28 mouse cellular contexts compared by ENCODE assay signal in genomic region chr17:11736531-11736930, GRCm38 (mm10).
"Had no signal": no experiment of that assay in that cellular context is flagged by ENCODE, and none has a peak within 500 bp of the region (broad histone marks: within the 10 kb centered on the region; RNA-seq: fewer than 3 reads in every experiment).

No protein-coding gene starts in this region.

- ATAC-seq: hindbrain, embryonic 16.5 days; inflammation-experienced regulatory T-cells, adult 6 months; intestine, embryonic 15.5 days; intestine, postnatal 0 days; liver, embryonic 12.5 days had no signal

- H3K36me3 ChIP-seq: heart, embryonic 13.5 days; heart, embryonic 15.5 days; hindbrain, embryonic 10.5 days; hindbrain, embryonic 12.5 days; intestine, embryonic 15.5 days; limb, embryonic 13.5 days; limb, embryonic 15.5 days; liver, embryonic 12.5 days had no signal

- H3K27ac ChIP-seq: gastrocnemius, adult 2 months; heart, adult 2 months; heart, embryonic 13.5 days; heart, embryonic 15.5 days; hindbrain, embryonic 10.5 days; hindbrain, embryonic 12.5 days; hindbrain, embryonic 14.5 days; intestine, embryonic 15.5 days; layer of hippocampus, adult 2 months; limb, embryonic 13.5 days; limb, embryonic 15.5 days; liver, embryonic 12.5 days had no signal

- H3K4me1 ChIP-seq: heart, embryonic 15.5 days; hindbrain, embryonic 10.5 days; intestine, embryonic 15.5 days; limb, embryonic 13.5 days; limb, embryonic 15.5 days had no signal

- H3K4me3 ChIP-seq: gastrocnemius, adult 2 months; heart, adult 2 months; heart, embryonic 13.5 days; heart, embryonic 15.5 days; hindbrain, embryonic 10.5 days; hindbrain, embryonic 12.5 days; intestine, embryonic 15.5 days; layer of hippocampus, adult 2 months; limb, embryonic 13.5 days; limb, embryonic 15.5 days; liver, embryonic 12.5 days had no signal

- H3K9me3 ChIP-seq: heart, embryonic 13.5 days; heart, embryonic 15.5 days; hindbrain, embryonic 10.5 days; hindbrain, embryonic 12.5 days; intestine, embryonic 15.5 days; limb, embryonic 13.5 days; limb, embryonic 15.5 days; liver, embryonic 12.5 days had no signal

- H3K27me3 ChIP-seq: heart, embryonic 13.5 days; heart, embryonic 15.5 days; hindbrain, embryonic 12.5 days; intestine, embryonic 15.5 days; limb, embryonic 13.5 days; limb, embryonic 15.5 days; liver, embryonic 12.5 days had no signal

- DNase-seq: gastrocnemius, adult 2 months; gastrocnemius, postnatal 10 days; gastrocnemius, postnatal 25 days; heart, adult 2 months; heart, postnatal 14 days; heart, postnatal 4 days; kidney, adult 18-20 months; kidney, adult 8-10 months; kidney, postnatal 10 days; kidney, postnatal 25 days; kidney, postnatal 4 days; layer of hippocampus, adult 9-11 months; layer of hippocampus, postnatal 36 days; left cerebral cortex, postnatal 4 days had no signal

- H3K4me2 ChIP-seq: heart, embryonic 11.5 days; heart, embryonic 13.5 days; heart, embryonic 15.5 days; hindbrain, embryonic 12.5 days; hindbrain, embryonic 14.5 days; intestine, embryonic 15.5 days; limb, embryonic 13.5 days; limb, embryonic 15.5 days; liver, embryonic 12.5 days had no signal

- H3K9ac ChIP-seq: heart, embryonic 13.5 days; heart, embryonic 15.5 days; hindbrain, embryonic 12.5 days; hindbrain, embryonic 14.5 days; intestine, embryonic 15.5 days; limb, embryonic 13.5 days; limb, embryonic 15.5 days; liver, embryonic 12.5 days had no signal
